Mouse (Mus musculus): ENCODE measurements around the gene Xk. TPM values are rescaled to one million over a fixed set of nuclear protein-coding genes. Genes with fewer than 3 reads are reported as not detected.
"Not testable (repeated sequence)": the region's sequence is repeated elsewhere in the genome, so short reads cannot be mapped to it uniquely, and the experiment has no call there.

The Xk gene
- polyA plus RNA-seq, 1 experiment: 0.02 TPM

DNA sequence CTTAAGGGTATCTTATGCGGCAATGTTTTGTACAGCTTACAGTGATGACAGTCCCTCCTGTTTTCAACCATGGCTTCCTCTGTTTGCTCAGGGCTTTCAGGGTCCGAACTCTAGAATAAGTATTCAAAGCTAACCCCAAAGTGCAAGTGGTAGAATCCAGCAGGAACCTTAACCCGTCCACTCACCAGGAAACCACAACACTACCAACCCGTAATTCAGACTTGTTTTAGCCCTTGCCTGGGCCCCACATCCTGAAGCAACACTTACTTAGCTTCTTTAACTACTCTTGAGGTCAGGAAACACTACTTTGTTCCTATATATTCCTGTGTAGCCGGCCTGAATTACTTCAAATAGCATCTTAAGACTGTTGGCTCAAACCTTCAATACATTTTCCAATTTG lies 30.2 kb downstream of the Xk start:
- Histone ChIP-seq H3K79me3 (ENCODE audit: low read depth) (no peaks in the 10 kb centered on the region), H3K4me3 (ENCODE audit: insufficient read depth, poor library complexity, severe bottlenecking) (no peak overlapping the region), H3K79me2 (ENCODE audit: control insufficient read depth, insufficient read depth) (no peaks in the 10 kb centered on the region), H3ac (ENCODE audit: control insufficient read depth, insufficient read length, low read depth) (no peak overlapping the region), H3K27me3 (ENCODE audit: control insufficient read depth, insufficient read depth, insufficient read length) (no peaks in the 10 kb centered on the region), H3K36me3 (ENCODE audit: control insufficient read depth, insufficient read depth) (no peaks in the 10 kb centered on the region)
- no peak for TF ChIP-seq CEBPB (IDR thresholded peaks at IDR 0.05; ENCODE audit: low read depth)

DNA sequence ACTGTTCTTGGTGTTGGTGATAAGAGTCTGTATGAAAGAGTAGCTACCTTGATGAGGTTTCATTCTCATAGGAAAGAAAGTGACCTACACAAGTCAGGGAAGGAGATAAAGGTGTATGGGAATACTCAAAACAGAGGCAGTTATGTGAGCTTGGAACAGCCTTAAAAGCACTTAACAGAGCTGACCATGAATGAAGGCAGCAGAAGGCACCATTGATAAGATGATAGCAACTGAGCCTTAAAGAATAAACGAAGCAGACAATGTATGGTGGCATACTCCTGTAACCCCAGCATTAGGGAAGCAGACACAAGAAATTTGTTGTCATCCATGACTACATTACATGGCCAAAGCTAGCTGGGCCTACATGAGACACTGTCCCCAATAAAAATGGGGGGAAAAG lies 30.9 kb downstream of the Xk start:
- TF ChIP-seq FOSL1 (IDR thresholded peaks at IDR 0.05; ENCODE audit: insufficient read depth, low read length, poor library complexity, severe bottlenecking): no peak
- no peak for TF ChIP-seq CTCF (IDR thresholded peaks at IDR 0.05; ENCODE audit: control insufficient read depth, insufficient read depth, insufficient read length)
- no peak for TF ChIP-seq CEBPB (IDR thresholded peaks at IDR 0.05; ENCODE audit: low read depth)
- TF ChIP-seq MYOD1 (IDR thresholded peaks at IDR 0.05; ENCODE audit: control insufficient read depth, insufficient read length, low read depth): no peak
- TF ChIP-seq MAX (IDR thresholded peaks at IDR 0.05): no peak
- TF ChIP-seq USF1 (IDR thresholded peaks at IDR 0.05; ENCODE audit: low read depth): no peak
- TF ChIP-seq MYOG (IDR thresholded peaks at IDR 0.05; ENCODE audit: control insufficient read depth, extremely low read depth, insufficient read length): no peak

DNA sequence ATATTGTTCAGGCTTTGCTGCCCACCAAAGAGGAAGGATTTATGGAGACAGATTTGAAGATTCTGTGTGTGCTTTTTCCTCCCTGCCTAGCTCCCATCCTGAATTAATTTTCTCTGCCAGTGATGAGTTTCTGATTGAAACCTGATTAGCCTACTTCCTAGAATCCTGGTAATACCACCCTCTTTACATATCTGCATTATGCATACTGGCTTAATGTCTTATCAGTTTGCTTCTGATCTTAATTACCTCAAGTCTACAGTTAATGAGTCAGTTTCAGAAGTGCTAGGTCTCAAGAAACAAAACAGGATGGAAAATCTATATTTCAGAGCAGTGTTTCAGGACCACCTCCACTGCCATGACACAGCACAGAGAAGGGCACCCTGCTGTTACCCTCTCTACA lies 43.9 kb downstream of the Xk start:
- not testable (repeated sequence) for H3ac ChIP-seq (ENCODE audit: control insufficient read depth, insufficient read length, low read depth); H3K27me3 ChIP-seq (ENCODE audit: control insufficient read depth, insufficient read depth, insufficient read length); H3K79me3 ChIP-seq (ENCODE audit: low read depth); H3K79me2 ChIP-seq (ENCODE audit: control insufficient read depth, insufficient read depth); H3K4me3 ChIP-seq (ENCODE audit: insufficient read depth, poor library complexity, severe bottlenecking); H3K36me3 ChIP-seq (ENCODE audit: control insufficient read depth, insufficient read depth)

More for the DNA sequence above, 30.9 kb downstream of the Xk start:
- no peaks in the 10 kb centered on the region for H3K79me2 ChIP-seq (ENCODE audit: control insufficient read depth, insufficient read depth)
- H3K4me3 ChIP-seq (ENCODE audit: insufficient read depth, poor library complexity, severe bottlenecking): no peak overlapping the region
- no peaks in the 10 kb centered on the region for H3K79me3 ChIP-seq (ENCODE audit: low read depth)
- no peak overlapping the region for H3ac ChIP-seq (ENCODE audit: control insufficient read depth, insufficient read length, low read depth)
- no peaks in the 10 kb centered on the region for H3K36me3 ChIP-seq (ENCODE audit: control insufficient read depth, insufficient read depth)
- H3K27me3 ChIP-seq (ENCODE audit: control insufficient read depth, insufficient read depth, insufficient read length): no peaks in the 10 kb centered on the region

DNA sequence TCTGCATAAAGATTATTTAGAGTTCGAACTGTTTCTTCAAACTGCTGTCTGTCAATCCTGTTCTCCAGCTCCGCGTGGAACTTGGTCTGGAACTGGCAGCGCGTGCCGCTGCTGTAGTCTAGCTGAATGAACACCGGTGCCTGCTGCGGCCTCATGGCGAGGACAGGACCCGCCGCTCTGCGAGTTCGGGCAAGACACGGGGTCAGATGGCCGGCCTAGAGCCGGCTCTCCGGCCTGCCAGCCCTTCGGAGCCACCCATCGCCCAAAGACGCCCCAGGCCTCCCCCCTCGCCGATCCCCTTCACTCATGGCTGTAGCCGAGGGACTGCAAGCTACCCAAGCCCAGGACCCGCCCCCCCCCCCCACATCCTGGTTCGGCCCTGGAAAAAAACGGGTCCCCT lies 55.4 kb downstream of the Xk start:
- not testable (repeated sequence) for H3ac ChIP-seq (ENCODE audit: control insufficient read depth, insufficient read length, low read depth); H3K79me3 ChIP-seq (ENCODE audit: low read depth); H3K4me3 ChIP-seq (ENCODE audit: insufficient read depth, poor library complexity, severe bottlenecking); H3K36me3 ChIP-seq (ENCODE audit: control insufficient read depth, insufficient read depth); H3K79me2 ChIP-seq (ENCODE audit: control insufficient read depth, insufficient read depth); H3K27me3 ChIP-seq (ENCODE audit: control insufficient read depth, insufficient read depth, insufficient read length)

DNA sequence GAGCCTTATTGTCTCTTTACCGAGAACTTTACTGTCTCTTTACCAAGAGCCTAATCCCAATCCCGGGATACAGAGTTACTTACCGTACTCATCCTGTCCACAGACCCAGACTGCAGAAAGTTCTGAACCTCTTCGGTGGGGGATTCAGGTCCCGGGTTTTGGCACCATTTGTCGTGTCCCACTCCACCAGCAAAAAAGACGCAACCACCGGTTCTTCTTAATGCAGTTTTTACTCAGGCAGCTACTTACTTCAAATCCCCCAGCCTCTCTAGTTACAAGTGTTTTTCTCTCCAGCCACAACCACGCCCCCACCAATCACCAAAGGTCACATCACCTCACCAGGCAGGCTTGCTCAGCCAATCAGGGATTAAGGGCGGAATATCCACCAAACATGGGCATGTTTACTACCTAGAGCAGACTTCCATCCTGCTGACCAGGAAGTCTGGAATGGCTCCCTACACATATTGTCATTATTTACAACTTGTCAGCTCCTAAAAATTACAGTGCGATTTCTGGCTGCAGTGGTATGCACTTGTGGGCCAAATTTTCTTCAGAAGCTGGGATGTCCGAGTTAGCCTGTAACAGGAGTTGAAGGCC lies 59.9 kb downstream of the Xk start:
- H3K36me3 ChIP-seq (ENCODE audit: control insufficient read depth, insufficient read depth); H3K27me3 ChIP-seq (ENCODE audit: control insufficient read depth, insufficient read depth, insufficient read length); H3K79me2 ChIP-seq (ENCODE audit: control insufficient read depth, insufficient read depth); H3K79me3 ChIP-seq (ENCODE audit: low read depth); H3K4me3 ChIP-seq (ENCODE audit: insufficient read depth, poor library complexity, severe bottlenecking); H3ac ChIP-seq (ENCODE audit: control insufficient read depth, insufficient read length, low read depth): not testable (repeated sequence)

GRCm38 (mm10) chrX:9333035-9333434 lies 60.5 kb downstream of the Xk start:
- not testable (repeated sequence) for H3K36me3 ChIP-seq (ENCODE audit: control insufficient read depth, insufficient read depth); H3K4me3 ChIP-seq (ENCODE audit: insufficient read depth, poor library complexity, severe bottlenecking); H3K79me2 ChIP-seq (ENCODE audit: control insufficient read depth, insufficient read depth); H3ac ChIP-seq (ENCODE audit: control insufficient read depth, insufficient read length, low read depth); H3K27me3 ChIP-seq (ENCODE audit: control insufficient read depth, insufficient read depth, insufficient read length); H3K79me3 ChIP-seq (ENCODE audit: low read depth)

GRCm38 (mm10) chrX:9334996-9335395 lies 62.4 kb downstream of the Xk start:
- not testable (repeated sequence) for H3K4me3 ChIP-seq (ENCODE audit: insufficient read depth, poor library complexity, severe bottlenecking); H3K79me2 ChIP-seq (ENCODE audit: control insufficient read depth, insufficient read depth); H3K79me3 ChIP-seq (ENCODE audit: low read depth); H3K36me3 ChIP-seq (ENCODE audit: control insufficient read depth, insufficient read depth); H3K27me3 ChIP-seq (ENCODE audit: control insufficient read depth, insufficient read depth, insufficient read length); H3ac ChIP-seq (ENCODE audit: control insufficient read depth, insufficient read length, low read depth)

DNA sequence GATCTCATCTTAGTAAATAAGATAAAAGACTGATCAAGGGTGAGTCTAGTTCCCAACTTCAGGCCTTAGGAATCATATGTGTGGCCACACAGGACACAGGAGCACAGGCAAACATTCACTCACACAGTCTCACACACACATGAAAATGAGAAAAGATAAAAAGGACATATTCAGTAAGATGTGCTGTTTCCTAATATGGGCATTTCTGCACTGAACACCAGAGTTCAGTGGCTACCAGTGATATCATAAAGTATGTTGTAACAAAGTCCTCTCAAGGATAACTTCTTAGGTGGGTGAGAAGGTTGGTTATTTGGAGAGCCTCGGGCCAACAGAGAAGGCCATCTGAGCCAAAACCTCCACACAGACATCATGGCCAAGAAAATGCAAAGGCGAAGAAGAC lies 77.8 kb downstream of the Xk start, which contains the start of gene H2al1k:
Gene H2al1k (plus strand): TSS at position 301 of the 400 bp plus-strand sequence.
- not testable (repeated sequence) for H3K79me3 ChIP-seq (ENCODE audit: low read depth); H3ac ChIP-seq (ENCODE audit: control insufficient read depth, insufficient read length, low read depth); H3K27me3 ChIP-seq (ENCODE audit: control insufficient read depth, insufficient read depth, insufficient read length); H3K36me3 ChIP-seq (ENCODE audit: control insufficient read depth, insufficient read depth); H3K79me2 ChIP-seq (ENCODE audit: control insufficient read depth, insufficient read depth); H3K4me3 ChIP-seq (ENCODE audit: insufficient read depth, poor library complexity, severe bottlenecking)

Other genes starting within 250 kb of the Xk start
- gene Fthl17e, start 239.3 kb upstream of the Xk start, polyA plus RNA-seq (2012; fragmentation: generic; extraction: Trizol): not detected
- gene Fthl17f, start 209.7 kb upstream of the Xk start, polyA plus RNA-seq (2012; fragmentation: generic; extraction: Trizol): 0.04 TPM
- gene 4930402K13Rik, start 168.2 kb upstream of the Xk start, polyA plus RNA-seq (2012; fragmentation: generic; extraction: Trizol): not detected
- 1.3 TPM for gene Lancl3, start 72.9 kb upstream of the Xk start, polyA plus RNA-seq (2012; fragmentation: generic; extraction: Trizol)
- not detected for gene Gm14862, start 15.9 kb upstream of the Xk start, polyA plus RNA-seq (2012; fragmentation: generic; extraction: Trizol)
- not detected for gene H2al1m, start 11.0 kb downstream of the Xk start, polyA plus RNA-seq (2012; fragmentation: generic; extraction: Trizol)
- gene H2al1k, start 77.9 kb downstream of the Xk start, polyA plus RNA-seq (2012; fragmentation: generic; extraction: Trizol): not detected
- gene Cybb, start 215.0 kb downstream of the Xk start, polyA plus RNA-seq (2012; fragmentation: generic; extraction: Trizol): not detected

Data from C2C12 (cell line).